Mouse (Mus musculus): ENCODE results near the gene Ffar2.

Gene Ffar2

GRCm38 (mm10) chr7:30821532-30821931 is 2.0 kb downstream of the Ffar2 start:
- CTCF ChIA-PET, result interaction anchor here (0.6 kb wide), 2 partner anchors 21 to 268 kb away, joined by 3 to 4 read pairs; no protein-coding TSS in a partner anchor

GRCm38 (mm10) chr7:30820854-30821445 is 2.6 kb downstream of the Ffar2 start:
- CTCF ChIA-PET, result interaction anchor here (0.6 kb wide), 1 partner anchor 269 kb away, joined by 3 read pairs; no protein-coding TSS in a partner anchor

- CTCF ChIA-PET, result interaction anchor here (0.6 kb wide), 1 partner anchor 91 kb away, joined by 3 read pairs; no protein-coding TSS in a partner anchor
Measured at GRCm38 (mm10) chr7:30820131-30820530, 3.4 kb downstream of the Ffar2 start.

GRCm38 (mm10) chr7:30812291-30812807 is 11.2 kb downstream of the Ffar2 start:
- CTCF ChIA-PET, result interaction anchor here (0.6 to 0.7 kb wide), 2 partner anchors 14 to 97 kb away, joined by 3 to 4 read pairs; no protein-coding TSS in a partner anchor

- CTCF ChIA-PET, result interaction anchor here (0.6 kb wide), 1 partner anchor 97 kb away, joined by 3 read pairs; no protein-coding TSS in a partner anchor
Measured at GRCm38 (mm10) chr7:30811757-30812290, 11.8 kb downstream of the Ffar2 start.

- CTCF ChIA-PET, result interaction anchor here (0.7 kb wide), 1 partner anchor 49 kb away, joined by 3 read pairs; no protein-coding TSS in a partner anchor
Measured at GRCm38 (mm10) chr7:30810319-30810718, 13.3 kb downstream of the Ffar2 start.

- CTCF ChIA-PET, result interaction anchor here (0.8 to 1.8 kb wide), 4 partner anchors 9 to 76 kb away, joined by 3 to 11 read pairs (median 3); no protein-coding TSS in a partner anchor
Measured at GRCm38 (mm10) chr7:30805924-30806323, 17.7 kb downstream of the Ffar2 start.

GRCm38 (mm10) chr7:30804026-30804715 is 19.4 kb downstream of the Ffar2 start:
- CTCF ChIA-PET, result interaction anchor here (0.5 to 0.7 kb wide), 4 partner anchors 43 to 338 kb away, joined by 3 to 6 read pairs (median 4); no protein-coding TSS in a partner anchor

GRCm38 (mm10) chr7:30803256-30803655 is 20.3 kb downstream of the Ffar2 start:
- CTCF ChIA-PET, result interaction anchor here (0.7 kb wide), 1 partner anchor 59 kb away, joined by 4 read pairs; no protein-coding TSS in a partner anchor

- CTCF ChIA-PET, result no interaction called here
Measured at GRCm38 (mm10) chr7:30800653-30801052, 22.9 kb downstream of the Ffar2 start.

GRCm38 (mm10) chr7:30796790-30797189 is 26.8 kb downstream of the Ffar2 start:
- CTCF ChIA-PET, result no interaction called here

GRCm38 (mm10) chr7:30794921-30795320 is 28.7 kb downstream of the Ffar2 start:
- CTCF ChIA-PET, result no interaction called here

- CTCF ChIA-PET, result no interaction called here
Measured at GRCm38 (mm10) chr7:30791921-30792320, 31.7 kb downstream of the Ffar2 start.

- CTCF ChIA-PET, result no interaction called here
Measured at GRCm38 (mm10) chr7:30790141-30790540, 33.4 kb downstream of the Ffar2 start.

GRCm38 (mm10) chr7:30787377-30788022 is 36.1 kb downstream of the Ffar2 start, which contains the start of gene Krtdap:
Krtdap (plus strand) TSS chr7:30787896.
- CTCF ChIA-PET, result no interaction called here

- CTCF ChIA-PET, result no interaction called here
Measured at GRCm38 (mm10) chr7:30785721-30786546, 37.6 kb downstream of the Ffar2 start.

- CTCF ChIA-PET, result no interaction called here
Measured at GRCm38 (mm10) chr7:30785154-30785553, 38.4 kb downstream of the Ffar2 start.

- CTCF ChIA-PET, result interaction anchor here (0.6 kb wide), 2 partner anchors 35 to 318 kb away, joined by 3 to 4 read pairs; no protein-coding TSS in a partner anchor
Measured at GRCm38 (mm10) chr7:30782658-30783057, 40.9 kb downstream of the Ffar2 start.

GRCm38 (mm10) chr7:30781792-30782191 is 41.8 kb downstream of the Ffar2 start:
- CTCF ChIA-PET, result interaction anchor here (0.6 kb wide), 2 partner anchors 36 to 319 kb away, joined by 3 to 4 read pairs; no protein-coding TSS in a partner anchor

GRCm38 (mm10) chr7:30777911-30778310 is 45.7 kb downstream of the Ffar2 start:
- CTCF ChIA-PET, result no interaction called here
